Mouse (Mus musculus): ENCODE measurements around the gene Capg. TPM values are rescaled to one million over a fixed set of nuclear protein-coding genes. Genes with fewer than 3 reads are reported as not detected.
A peak's percentile ranks its signal among the peaks of the same experiment; 100 is the strongest.

The Capg gene
- polyA plus RNA-seq, 1 experiment from 2014 or later: 148 TPM

GRCm38 (mm10) chr6:72570644-72571397, 26.6 kb downstream of the Capg start:
- TF ChIP-seq CTCF (IDR thresholded peaks at IDR 0.05): no peak
- TF ChIP-seq EP300 (IDR thresholded peaks at IDR 0.05): no peak
- Histone ChIP-seq H3K4me3 (ENCODE audit: low read depth, low read length) (no peak overlapping the region), H3K9me3 (ENCODE audit: low read length) (no peaks in the 10 kb centered on the region), H3K9ac (replicated peaks; ENCODE audit: low read depth) (no peak overlapping the region), H3K27me3 (replicated peaks; ENCODE audit: insufficient read depth, low read length) (no peaks in the 10 kb centered on the region), H3K4me2 (replicated peaks; ENCODE audit: low read depth, low read length) (no peak overlapping the region), H3K27ac (ENCODE audit: low read length) (no peak overlapping the region), H3K36me3 (ENCODE audit: insufficient read depth, low read length) (no peaks in the 10 kb centered on the region; the same call in 1 of the 2 replicates), H3K4me1 (ENCODE audit: insufficient read depth, low read depth, low read length) (no peaks in the 10 kb centered on the region)
- no peak for ATAC-seq
- WGBS: 85% methylated on average over 10 of the region's 10 CpGs
- no peak for DNase-seq (ENCODE audit: low spot score)

- DNase-seq (ENCODE audit: low spot score) (no peak), ATAC-seq (no peak)
- H3K9ac ChIP-seq (replicated peaks; ENCODE audit: low read depth): no peak overlapping the region
- H3K27ac ChIP-seq (ENCODE audit: low read length): no peak overlapping the region
- no peaks in the 10 kb centered on the region; the same call in 1 of the 2 replicates for H3K36me3 ChIP-seq (ENCODE audit: insufficient read depth, low read length)
- H3K4me3 ChIP-seq (ENCODE audit: low read depth, low read length): no peak overlapping the region
- no peaks in the 10 kb centered on the region for H3K4me1 ChIP-seq (ENCODE audit: insufficient read depth, low read depth, low read length)
- WGBS: 28% methylated on average over 3 of the region's 3 CpGs
- no peaks in the 10 kb centered on the region for H3K27me3 ChIP-seq (replicated peaks; ENCODE audit: insufficient read depth, low read length)
- TF ChIP-seq EP300 (IDR thresholded peaks at IDR 0.05): no peak
- no peak for TF ChIP-seq CTCF (IDR thresholded peaks at IDR 0.05)
- no peak overlapping the region for H3K4me2 ChIP-seq (replicated peaks; ENCODE audit: low read depth, low read length)
- H3K9me3 ChIP-seq (ENCODE audit: low read length): no peaks in the 10 kb centered on the region
Measured at GRCm38 (mm10) chr6:72571826-72572225, 27.6 kb downstream of the Capg start.

GRCm38 (mm10) chr6:72576041-72576440, 31.9 kb downstream of the Capg start:
- no peak overlapping the region for H3K4me2 ChIP-seq (replicated peaks; ENCODE audit: low read depth, low read length)
- H3K4me3 ChIP-seq (ENCODE audit: low read depth, low read length): no peak overlapping the region
- no peak overlapping the region for H3K9ac ChIP-seq (replicated peaks; ENCODE audit: low read depth)
- DNase-seq (ENCODE audit: low spot score) (no peak), ATAC-seq (no peak)
- H3K36me3 ChIP-seq (ENCODE audit: insufficient read depth, low read length): peaks cover 19% of the 10 kb centered on the region; the same call in 1 of the 2 replicates
- WGBS: 84% methylated on average over 3 of the region's 3 CpGs
- H3K9me3 ChIP-seq (ENCODE audit: low read length): no peaks in the 10 kb centered on the region
- no peak overlapping the region for H3K27ac ChIP-seq (ENCODE audit: low read length)
- TF ChIP-seq EP300 (IDR thresholded peaks at IDR 0.05) (no peak), CTCF (IDR thresholded peaks at IDR 0.05) (no peak)
- no peaks in the 10 kb centered on the region for H3K4me1 ChIP-seq (ENCODE audit: insufficient read depth, low read depth, low read length)
- H3K27me3 ChIP-seq (replicated peaks; ENCODE audit: insufficient read depth, low read length): no peaks in the 10 kb centered on the region

- Histone ChIP-seq H3K4me1 (ENCODE audit: insufficient read depth, low read depth, low read length) (no peaks in the 10 kb centered on the region), H3K4me2 (replicated peaks; ENCODE audit: low read depth, low read length) (no peak overlapping the region), H3K9me3 (ENCODE audit: low read length) (no peaks in the 10 kb centered on the region), H3K9ac (replicated peaks; ENCODE audit: low read depth) (no peak overlapping the region), H3K4me3 (ENCODE audit: low read depth, low read length) (no peak overlapping the region), H3K27ac (ENCODE audit: low read length) (no peak overlapping the region), H3K36me3 (ENCODE audit: insufficient read depth, low read length) (peaks cover 19% of the 10 kb centered on the region; the same call in 1 of the 2 replicates), H3K27me3 (replicated peaks; ENCODE audit: insufficient read depth, low read length) (no peaks in the 10 kb centered on the region)
- 69% methylated on average over 11 of the region's 11 CpGs for WGBS
- ATAC-seq: peak; percentile 65
- TF ChIP-seq CTCF (IDR thresholded peaks at IDR 0.05) (no peak), EP300 (IDR thresholded peaks at IDR 0.05) (no peak)
- peak; percentile 36 for DNase-seq (ENCODE audit: low spot score)
Measured at GRCm38 (mm10) chr6:72581625-72582382, 37.6 kb downstream of the Capg start.

GRCm38 (mm10) chr6:72583211-72583839, 39.1 kb downstream of the Capg start:
- H3K36me3 ChIP-seq (ENCODE audit: insufficient read depth, low read length): peaks cover 18% of the 10 kb centered on the region; the same call in 1 of the 2 replicates
- no peak overlapping the region for H3K9ac ChIP-seq (replicated peaks; ENCODE audit: low read depth)
- WGBS: 76% methylated on average over 4 of the region's 4 CpGs
- H3K27ac ChIP-seq (ENCODE audit: low read length): no peak overlapping the region
- ATAC-seq (no peak), DNase-seq (ENCODE audit: low spot score) (no peak)
- H3K4me3 ChIP-seq (ENCODE audit: low read depth, low read length): no peak overlapping the region
- H3K4me1 ChIP-seq (ENCODE audit: insufficient read depth, low read depth, low read length): no peaks in the 10 kb centered on the region
- TF ChIP-seq CTCF (IDR thresholded peaks at IDR 0.05) (no peak), EP300 (IDR thresholded peaks at IDR 0.05) (no peak)
- no peaks in the 10 kb centered on the region for H3K9me3 ChIP-seq (ENCODE audit: low read length)
- no peak overlapping the region for H3K4me2 ChIP-seq (replicated peaks; ENCODE audit: low read depth, low read length)
- H3K27me3 ChIP-seq (replicated peaks; ENCODE audit: insufficient read depth, low read length): no peaks in the 10 kb centered on the region

GRCm38 (mm10) chr6:72584154-72584553, 40.0 kb downstream of the Capg start:
- Histone ChIP-seq H3K9me3 (ENCODE audit: low read length) (no peaks in the 10 kb centered on the region), H3K4me3 (ENCODE audit: low read depth, low read length) (no peak overlapping the region), H3K36me3 (ENCODE audit: insufficient read depth, low read length) (peaks cover 10% of the 10 kb centered on the region; the same call in 1 of the 2 replicates), H3K27ac (ENCODE audit: low read length) (no peak overlapping the region), H3K9ac (replicated peaks; ENCODE audit: low read depth) (no peak overlapping the region), H3K4me2 (replicated peaks; ENCODE audit: low read depth, low read length) (no peak overlapping the region), H3K4me1 (ENCODE audit: insufficient read depth, low read depth, low read length) (no peaks in the 10 kb centered on the region), H3K27me3 (replicated peaks; ENCODE audit: insufficient read depth, low read length) (no peaks in the 10 kb centered on the region)
- WGBS: 71% methylated on average over 11 of the region's 11 CpGs
- ATAC-seq (no peak), DNase-seq (ENCODE audit: low spot score) (no peak)
- TF ChIP-seq CTCF (IDR thresholded peaks at IDR 0.05): no peak
- no peak for TF ChIP-seq EP300 (IDR thresholded peaks at IDR 0.05)
